In genomic region chr3:138743061-138743671, GRCm38 (mm10) we compare ENCODE assay signal across 9 mouse cellular contexts. TPM values are rescaled to one million over a fixed set of nuclear protein-coding genes. Genes with fewer than 3 reads are reported as not detected.
A peak's percentile ranks its signal among the peaks of the same experiment; 100 is the strongest.
DNase-seq lines count a peak whose midpoint lies in the region; ATAC-seq lines count a peak whose summit lies in the region.
"Had no signal": no experiment of that assay in that cellular context is flagged by ENCODE, and none has a peak within 500 bp of the region (broad histone marks: within the 10 kb centered on the region; RNA-seq: fewer than 3 reads in every experiment).

No protein-coding gene starts in this region.

- 0 out of 2 replicates have a peak overlapping the region, but pooled peaks have one; percentile 70 for H3K27ac ChIP-seq in intestine, embryonic 15.5 days
- peak overlapping the region; percentile 72; the same call in 1 of the 2 replicates for H3K27ac ChIP-seq in limb, embryonic 12.5 days
- H3K27ac ChIP-seq in midbrain, embryonic 13.5 days: peak overlapping the region; percentile 95

- WGBS in intestine, embryonic 15.5 days: under 1% methylated on average over 33 of the region's 33 CpGs
- under 1% methylated on average over 33 of the region's 33 CpGs for WGBS in limb, embryonic 12.5 days
- under 1% methylated on average over 33 of the region's 33 CpGs for WGBS in midbrain, embryonic 13.5 days

- H3K27me3 ChIP-seq in intestine, embryonic 15.5 days (replicated peaks): peaks cover 3% of the 10 kb centered on the region; the same call in 1 of the 2 replicates
- H3K27me3 ChIP-seq in limb, embryonic 12.5 days: peaks cover 15% of the 10 kb centered on the region
- peaks cover 8% of the 10 kb centered on the region; the same call in 1 of the 2 replicates for H3K27me3 ChIP-seq in midbrain, embryonic 13.5 days

- DNase-seq in layer of hippocampus, adult 11-12 months (ENCODE audit: low spot score): peak; percentile 72
- no peak for DNase-seq in layer of hippocampus, adult 9-10 months (ENCODE audit: low spot score)
- peak; percentile 29 to 59 for DNase-seq in gastrocnemius, postnatal 4 days (ENCODE audit: low spot score in 2 of 2)
- DNase-seq in spleen, postnatal 10 days (ENCODE audit: low spot score in 2 of 2): peak; percentile 16 to 40

- H3K4me3 ChIP-seq in intestine, embryonic 15.5 days (replicated peaks): peak overlapping the region; percentile 82
- peak overlapping the region; percentile 88 for H3K4me3 ChIP-seq in limb, embryonic 12.5 days (replicated peaks)
- H3K4me3 ChIP-seq in midbrain, embryonic 13.5 days (replicated peaks): peak overlapping the region; percentile 89

- H3K9me3 ChIP-seq in intestine, embryonic 15.5 days: no peaks in the 10 kb centered on the region
- no peaks in the 10 kb centered on the region for H3K9me3 ChIP-seq in limb, embryonic 12.5 days
- H3K9me3 ChIP-seq in midbrain, embryonic 13.5 days: no peaks in the 10 kb centered on the region

- peaks cover 15% of the 10 kb centered on the region for H3K4me1 ChIP-seq in intestine, embryonic 15.5 days (replicated peaks)
- H3K4me1 ChIP-seq in limb, embryonic 12.5 days (replicated peaks): peaks cover 16% of the 10 kb centered on the region
- peaks cover 42% of the 10 kb centered on the region for H3K4me1 ChIP-seq in midbrain, embryonic 13.5 days (replicated peaks)

- H3K36me3 ChIP-seq in intestine, embryonic 15.5 days: no peaks in the 10 kb centered on the region
- H3K36me3 ChIP-seq in limb, embryonic 12.5 days: no peaks in the 10 kb centered on the region
- H3K36me3 ChIP-seq in midbrain, embryonic 13.5 days: no peaks in the 10 kb centered on the region
- H3K36me3 ChIP-seq: G1E had no signal

- peak; percentile 73 for ATAC-seq in common myeloid progenitor, adult 5-6 weeks (replicated peaks; ENCODE audit: low read depth, poor library complexity, severe bottlenecking)
- peak; percentile 83 for ATAC-seq in intestine, embryonic 15.5 days
- ATAC-seq in limb, embryonic 12.5 days (ENCODE audit: insufficient number of reproducible peaks, insufficient read depth, low FRiP score, low TSS enrichment, low read depth): peak; percentile 71; the same call in 1 of the 2 replicates
- peak; percentile 91 for ATAC-seq in midbrain, embryonic 13.5 days

- peak overlapping the region; percentile 95 for H3K4me2 ChIP-seq in intestine, embryonic 15.5 days (replicated peaks)
- H3K4me2 ChIP-seq in limb, embryonic 12.5 days: peak overlapping the region; percentile 71
- H3K4me2 ChIP-seq in midbrain, embryonic 13.5 days (replicated peaks): peak overlapping the region; percentile 78

- peak overlapping the region; percentile 66; the same call in 1 of the 2 replicates for H3K9ac ChIP-seq in intestine, embryonic 15.5 days
- peak overlapping the region; percentile 88 for H3K9ac ChIP-seq in limb, embryonic 12.5 days (replicated peaks)
- H3K9ac ChIP-seq in midbrain, embryonic 13.5 days (replicated peaks): peak overlapping the region; percentile 95

RNA-seq across cellular contexts. Expression of gene Tspan5, which starts 1.2 kb away (rescaled TPM):
- 18.0 and 25.5 TPM in 2 replicates for total RNA-seq in common myeloid progenitor, adult 5-6 weeks (2017)
- 10 to 100 TPM; 16.3 to 17.5 TPM for total RNA-seq in gastrocnemius, postnatal 4 days (2021)
- polyA plus RNA-seq in intestine, embryonic 15.5 days (2015; fragmentation: Nextera tagmentation; extraction: Ambion mirVana): 17.8 and 18.4 TPM in 2 replicates
- 25.6 and 29.0 TPM in 2 replicates for polyA plus RNA-seq in limb, embryonic 12.5 days (2016; fragmentation: Nextera tagmentation; extraction: Ambion mirVana)
- polyA plus RNA-seq in midbrain, embryonic 13.5 days (2015; fragmentation: Nextera tagmentation; extraction: Ambion mirVana): 75.5 and 79.1 TPM in 2 replicates
- polyA plus RNA-seq: G1E had no signal
